Mouse (Mus musculus) 416B (cell line): Measurements from ENCODE around the gene Arxes1.
"Not testable (repeated sequence)": the region's sequence is repeated elsewhere in the genome, so short reads cannot be mapped to it uniquely, and the experiment has no call there.

Experiments
- DNase-seq: peaks from one replicate; pipeline ENCODE4 v3.0.0; 2011; ENCODE audit warnings: low read depth

The Arxes1 gene

DNA sequence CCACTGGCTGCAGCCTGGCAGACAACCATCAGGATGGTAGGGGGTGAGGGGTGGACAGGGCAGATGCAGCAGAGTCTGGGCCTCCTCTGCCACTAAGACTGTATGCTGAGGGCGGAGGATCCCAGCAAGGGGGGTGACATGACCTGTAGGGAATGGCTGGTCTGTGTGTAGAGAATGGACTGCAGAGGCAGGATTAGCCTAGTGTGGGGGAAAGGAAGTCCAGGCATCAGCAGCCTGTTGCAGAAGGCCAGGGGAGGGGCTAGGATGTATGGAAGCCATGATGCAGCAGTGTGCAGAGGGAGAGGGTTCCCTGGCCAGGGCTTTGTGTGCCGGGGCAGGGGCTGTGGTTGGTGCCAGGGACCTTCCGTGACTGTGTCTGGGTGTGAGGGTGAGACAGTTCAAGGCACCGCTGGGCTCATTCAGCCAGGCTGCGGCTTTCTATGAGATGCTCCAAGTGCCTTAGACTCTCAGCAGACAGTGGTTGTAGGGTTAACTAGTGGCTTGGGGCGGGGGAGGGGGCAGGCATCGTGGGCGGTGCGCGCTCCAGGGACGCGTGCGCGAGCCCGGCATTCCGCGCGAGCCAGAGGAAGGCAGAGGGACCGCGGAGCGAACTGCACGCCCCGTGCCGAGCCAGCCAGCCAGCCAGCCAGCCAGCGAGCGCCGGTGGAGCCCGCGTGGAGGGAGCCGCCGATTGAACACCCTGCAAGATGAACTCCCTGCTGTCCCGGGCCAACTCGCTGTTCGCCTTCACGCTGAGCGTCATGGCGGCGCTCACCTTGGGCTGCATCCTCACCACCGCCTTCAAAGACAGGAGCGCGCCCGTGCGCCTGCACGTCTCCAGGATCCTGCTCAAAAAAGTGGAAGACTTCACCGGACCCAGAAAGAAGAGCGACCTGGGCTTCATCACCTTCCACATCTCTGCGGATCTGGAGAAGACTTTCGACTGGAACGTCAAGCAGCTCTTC lies at the start of gene Arxes1:
Arxes1 (plus strand) TSS at position 569 of the 965 bp plus-strand sequence.
- not testable (repeated sequence) for DNase-seq

DNA sequence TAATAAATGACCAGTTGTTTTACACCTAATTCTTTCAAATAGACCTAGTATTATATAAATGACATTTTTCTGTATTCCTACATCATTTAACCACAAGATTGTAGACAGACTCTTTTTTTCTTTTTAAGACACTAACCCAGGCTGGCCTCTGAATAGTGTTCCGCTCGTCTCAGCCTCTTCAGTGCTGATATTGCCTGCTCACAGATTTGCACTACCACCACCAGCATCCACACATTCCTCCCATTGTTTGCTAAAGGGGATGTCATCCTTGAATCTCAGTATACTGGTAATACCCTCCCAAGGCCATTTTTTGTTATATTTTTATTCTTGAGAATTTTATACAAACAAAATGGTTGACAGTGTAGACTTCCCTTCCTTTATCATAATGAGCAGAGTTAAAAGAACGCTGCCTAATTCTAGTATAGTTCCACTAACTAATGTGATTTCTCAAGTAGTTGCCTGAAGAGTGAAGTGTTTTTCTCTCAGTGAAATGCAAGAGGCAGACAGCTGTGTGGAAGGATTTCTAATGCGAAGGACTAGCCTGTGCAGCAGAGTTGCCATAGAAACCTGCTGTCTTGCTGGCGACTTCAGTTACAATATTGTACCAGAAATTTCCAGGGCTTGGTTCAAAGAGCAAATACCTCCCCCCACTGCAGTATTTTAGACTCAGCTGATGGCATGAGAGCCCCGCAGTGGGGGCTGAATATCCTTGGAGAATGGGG lies 48.5 kb upstream of the Arxes1 start:
- DNase-seq = no peak

DNA sequence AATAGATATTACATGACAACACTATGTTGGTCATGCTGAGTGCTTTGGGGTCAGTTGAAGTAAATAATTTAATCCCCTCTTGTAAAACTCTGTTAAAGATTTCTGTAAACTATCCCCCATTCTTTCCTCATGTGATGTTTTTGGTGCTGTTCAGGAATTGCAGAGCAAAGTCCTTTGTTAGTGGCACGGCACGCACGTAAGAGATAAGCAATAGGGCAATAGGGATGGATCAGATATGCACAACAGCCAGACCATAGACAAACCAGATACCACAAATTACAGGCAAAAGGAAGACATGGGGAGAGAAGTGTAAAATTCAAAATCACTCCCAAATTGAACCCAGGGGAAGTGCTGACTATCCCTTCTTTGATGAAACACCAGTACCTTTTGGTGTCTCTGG lies 46.9 kb upstream of the Arxes1 start:
- no peak for DNase-seq

DNA sequence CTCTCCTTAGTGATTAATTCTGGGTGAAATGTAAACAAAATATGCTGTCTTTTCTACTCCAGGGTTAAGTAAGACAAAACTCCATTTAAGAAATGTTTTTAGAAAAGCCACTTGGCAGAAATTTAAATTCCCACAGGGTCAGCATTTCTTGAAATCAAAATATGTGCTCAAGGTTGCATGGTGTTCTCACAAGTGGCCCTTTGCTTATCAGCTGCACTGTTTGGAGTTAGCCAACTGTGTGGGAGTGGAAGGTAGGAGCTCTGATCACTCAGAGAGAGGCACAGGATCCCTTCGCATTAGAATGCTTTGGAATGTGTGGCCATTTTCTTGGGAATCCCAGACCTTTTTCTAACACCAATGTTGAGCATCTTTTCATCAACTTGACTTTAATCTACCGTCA lies 42.5 kb upstream of the Arxes1 start:
- no peak for DNase-seq

DNA sequence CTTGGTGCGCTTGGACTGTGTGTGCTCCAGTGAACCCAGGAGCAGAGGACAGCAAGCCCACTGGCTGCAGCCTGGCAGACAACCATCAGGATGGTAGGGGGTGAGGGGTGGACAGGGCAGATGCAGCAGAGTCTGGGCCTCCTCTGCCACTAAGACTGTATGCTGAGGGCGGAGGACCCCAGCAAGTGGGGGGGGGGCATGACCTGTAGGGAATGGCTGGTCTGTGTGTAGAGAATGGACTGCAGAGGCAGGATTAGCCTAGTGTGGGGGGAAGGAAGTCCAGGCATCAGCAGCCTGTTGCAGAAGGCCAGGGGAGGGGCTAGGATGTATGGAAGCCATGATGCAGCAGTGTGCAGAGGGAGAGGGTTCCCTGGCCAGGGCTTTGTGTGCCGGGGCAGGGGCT lies 40.0 kb upstream of the Arxes1 start:
- DNase-seq = not testable (repeated sequence)

DNA sequence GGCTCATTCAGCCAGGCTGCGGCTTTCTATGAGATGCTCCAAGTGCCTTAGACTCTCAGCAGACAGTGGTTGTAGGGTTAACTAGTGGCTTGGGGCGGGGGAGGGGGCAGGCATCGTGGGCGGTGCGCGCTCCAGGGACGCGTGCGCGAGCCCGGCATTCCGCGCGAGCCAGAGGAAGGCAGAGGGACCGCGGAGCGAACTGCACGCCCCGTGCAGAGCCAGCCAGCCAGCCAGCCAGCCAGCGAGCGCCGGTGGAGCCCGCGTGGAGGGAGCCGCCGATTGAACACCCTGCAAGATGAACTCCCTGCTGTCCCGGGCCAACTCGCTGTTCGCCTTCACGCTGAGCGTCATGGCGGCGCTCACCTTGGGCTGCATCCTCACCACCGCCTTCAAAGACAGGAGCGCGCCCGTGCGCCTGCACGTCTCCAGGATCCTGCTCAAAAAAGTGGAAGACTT lies 39.5 kb upstream of the Arxes1 start, which contains the start of gene Arxes2:
Arxes2 (plus strand) TSS at position 161 of the 456 bp plus-strand sequence.
- DNase-seq = not testable (repeated sequence)

DNA sequence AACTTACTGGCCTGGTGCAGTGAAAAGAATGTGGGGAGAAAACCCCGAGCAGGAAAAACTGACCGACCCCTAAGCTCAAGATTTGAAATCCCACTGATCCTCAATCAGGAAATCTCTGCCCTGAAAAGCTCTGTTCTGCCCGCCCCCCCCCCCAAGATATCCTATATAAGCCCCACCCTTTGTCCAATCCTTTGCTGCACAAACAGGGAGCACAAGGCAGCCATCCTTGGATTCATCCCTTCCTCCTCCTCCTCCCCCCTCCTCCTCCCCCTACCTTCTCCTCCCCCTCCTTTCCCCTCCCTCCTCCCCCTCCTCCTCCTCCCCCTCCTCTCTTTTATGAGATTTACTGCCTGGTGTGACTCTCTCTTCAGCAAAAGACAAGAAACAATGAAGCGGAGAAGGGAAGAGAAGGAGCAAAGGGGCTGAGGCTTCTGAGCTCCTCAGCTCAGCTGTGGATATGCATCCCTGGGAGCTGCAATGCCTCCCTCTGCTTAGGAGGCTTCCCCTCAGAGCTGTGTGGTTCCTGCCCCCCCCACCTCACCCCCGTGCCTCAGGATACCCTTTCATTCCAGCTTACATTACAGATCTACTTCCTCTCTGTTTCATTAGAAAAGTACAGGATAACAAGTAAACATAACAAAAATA lies 25.8 kb upstream of the Arxes1 start:
- DNase-seq = no peak

DNA sequence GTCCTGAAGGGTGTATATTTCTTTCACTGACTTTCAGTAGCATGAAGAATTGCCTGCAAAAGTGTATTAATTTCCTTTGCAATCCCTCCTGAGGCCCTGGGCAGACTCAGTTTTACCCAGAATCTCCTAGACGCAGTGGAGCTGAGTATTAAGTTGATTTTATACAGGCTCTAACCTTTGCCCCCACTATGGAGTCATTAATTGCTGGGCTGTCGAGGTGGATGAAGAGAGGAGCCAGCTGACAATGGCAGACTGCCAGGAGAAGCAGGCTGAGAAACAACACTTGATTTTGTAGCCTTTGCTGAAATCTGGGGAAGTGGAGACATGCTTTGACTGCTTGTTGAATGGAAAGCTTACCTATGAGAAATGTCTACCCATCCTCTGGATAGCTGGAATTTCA lies 18.8 kb upstream of the Arxes1 start:
- DNase-seq = no peak

DNA sequence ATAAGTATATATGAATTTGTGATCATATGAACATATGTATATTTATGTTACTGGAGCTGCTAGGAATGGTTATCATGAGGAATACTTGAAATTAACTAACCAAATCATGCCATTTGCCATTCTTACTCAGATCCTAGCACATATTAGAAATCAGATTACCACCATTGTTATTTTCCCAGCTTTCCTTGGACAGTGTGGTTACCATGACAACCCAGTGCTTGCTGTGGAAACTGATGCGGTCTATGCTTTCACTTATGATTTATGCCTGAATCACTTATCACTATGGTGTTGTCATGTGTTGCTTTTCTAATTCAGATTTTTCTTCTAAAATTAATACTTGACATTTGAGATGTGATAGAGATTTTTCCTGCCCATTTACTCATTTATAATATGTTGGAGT lies 2.8 kb upstream of the Arxes1 start:
- no peak for DNase-seq

DNA sequence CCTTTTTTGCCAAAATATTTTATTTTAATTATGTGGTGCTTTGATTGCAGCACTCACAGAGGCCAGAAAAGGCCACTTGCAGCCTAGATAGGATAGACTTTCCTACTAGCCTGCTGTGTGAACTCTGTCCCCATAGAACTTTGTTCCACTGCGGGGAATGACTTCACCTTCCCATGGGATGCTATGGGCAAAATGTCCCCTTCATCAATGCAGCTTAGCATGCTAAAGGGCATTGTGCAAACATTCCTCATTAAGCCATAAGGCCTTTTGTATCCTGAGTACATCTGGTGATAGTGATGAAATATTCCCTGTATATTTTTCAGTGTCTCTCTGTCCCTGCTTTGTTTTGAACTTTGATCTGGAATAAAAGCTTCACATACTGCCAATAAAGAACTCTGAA lies 10.6 kb downstream of the Arxes1 start:
- DNase-seq = no peak

DNA sequence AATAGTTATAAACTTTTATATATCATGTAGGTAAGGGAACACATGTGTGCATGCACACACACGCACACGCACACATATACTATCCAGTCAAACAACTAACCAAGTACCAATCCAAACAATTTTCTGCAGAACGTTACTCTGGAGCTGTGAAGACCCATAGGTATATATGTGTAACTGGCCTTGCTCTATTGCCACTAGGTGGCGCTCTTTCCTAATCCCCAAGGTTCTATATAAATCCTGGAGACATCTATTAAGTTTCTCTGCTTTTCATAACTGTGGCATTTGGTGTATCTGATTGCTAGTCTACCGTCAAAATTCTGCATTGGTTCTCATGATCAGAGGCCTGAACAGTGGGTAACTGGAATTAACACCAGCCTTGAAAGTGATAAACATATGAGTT lies 14.4 kb downstream of the Arxes1 start:
- peak; percentile 67 for DNase-seq

DNA sequence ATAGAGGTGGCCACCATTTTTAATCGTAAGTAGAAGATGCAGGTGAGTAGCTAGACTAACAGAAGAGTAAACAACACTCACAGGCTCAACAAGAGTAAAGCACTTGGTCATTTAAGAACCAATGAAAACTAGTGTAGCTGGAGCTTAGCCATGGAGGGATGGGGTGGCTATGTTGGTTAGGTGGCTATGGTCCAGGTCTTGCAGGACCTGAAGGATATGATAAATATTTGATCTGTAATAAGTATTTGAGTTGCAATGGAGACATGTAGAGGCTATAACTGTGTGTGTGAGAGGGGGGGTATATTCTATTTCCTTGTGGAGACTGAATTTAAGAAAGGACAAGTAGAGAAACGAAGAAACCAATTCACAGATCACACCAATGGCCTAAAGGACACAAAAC lies 18.1 kb downstream of the Arxes1 start:
- DNase-seq = no peak

DNA sequence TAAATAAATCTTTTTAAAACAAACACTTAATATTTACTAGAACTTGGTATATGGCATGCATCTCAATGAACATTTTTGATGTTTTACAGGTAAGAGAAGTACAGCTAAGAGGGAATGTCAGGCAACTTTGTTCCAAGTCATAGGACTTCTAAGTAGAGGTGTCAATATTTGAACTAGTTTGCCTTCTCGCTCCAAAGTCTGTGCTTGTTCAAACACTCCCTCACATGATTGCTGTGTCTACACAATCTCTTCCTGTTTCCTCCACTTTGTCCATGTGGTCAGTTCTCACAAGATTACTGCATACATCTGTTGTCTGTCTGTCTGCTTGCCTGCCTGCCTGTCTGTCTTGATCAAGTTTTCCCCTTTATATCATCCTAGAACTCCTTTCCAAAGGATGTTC lies 27.5 kb downstream of the Arxes1 start:
- DNase-seq = no peak

DNA sequence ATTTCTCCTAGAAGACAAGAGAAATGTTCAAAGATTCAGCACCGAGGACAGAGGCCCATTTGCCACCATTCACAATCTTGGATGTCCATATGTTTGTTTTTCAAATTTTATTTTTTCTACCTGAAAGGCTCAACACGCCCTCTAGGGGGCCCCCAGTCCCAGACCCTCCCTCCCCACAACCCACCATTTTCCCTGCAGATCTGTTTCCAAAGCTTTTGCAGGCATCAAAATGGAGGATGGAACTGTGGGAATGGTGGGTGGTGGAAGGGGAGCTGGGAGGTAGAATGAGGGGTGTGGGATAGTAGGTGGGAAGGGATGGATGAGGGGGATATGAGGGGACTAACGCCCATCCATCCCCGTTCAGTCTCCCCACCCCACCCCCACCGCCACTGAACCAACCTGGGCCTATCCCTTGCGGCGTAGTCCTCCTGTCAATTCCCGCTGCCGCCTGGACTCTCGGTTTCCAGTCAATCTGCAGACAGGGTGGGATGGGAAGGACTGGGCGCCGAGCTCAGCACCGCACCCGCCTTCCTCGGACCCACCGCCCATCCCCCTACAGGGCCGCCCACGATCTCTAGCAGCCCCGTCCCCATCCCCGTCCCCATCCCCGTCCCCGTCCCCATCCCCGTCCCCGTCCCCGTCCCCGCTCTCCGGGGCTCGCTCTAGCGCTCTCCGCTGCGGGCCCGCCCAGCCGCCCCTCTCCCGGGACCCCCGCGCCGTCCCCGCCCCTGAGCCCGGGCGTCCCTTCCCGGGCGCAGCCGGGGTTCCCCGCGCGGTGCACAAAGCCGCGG lies 34.2 kb downstream of the Arxes1 start:
- not testable (repeated sequence) for DNase-seq

DNA sequence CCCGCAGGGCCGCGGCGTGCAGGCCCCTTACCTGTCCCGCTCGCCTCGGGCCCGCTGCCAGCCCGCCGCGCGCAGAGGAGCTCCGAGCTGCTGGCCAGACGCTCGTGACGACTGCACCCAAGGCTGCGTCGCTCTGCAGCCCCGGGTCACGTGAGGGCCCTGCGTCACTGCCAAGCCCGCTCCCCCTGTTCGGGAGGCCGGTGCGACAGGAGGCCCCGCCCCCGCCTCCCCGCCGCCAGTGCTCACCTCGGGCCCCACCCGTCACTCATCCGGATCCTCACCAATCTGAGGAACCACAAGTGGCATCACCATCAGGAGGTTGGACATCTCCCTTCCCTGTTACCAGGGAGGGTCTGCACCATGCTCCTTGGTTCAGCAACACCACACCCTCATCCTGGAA lies 34.9 kb downstream of the Arxes1 start, which contains the start of gene Bex2:
Bex2 (minus strand) TSS at position 217 of the 400 bp plus-strand sequence.
- not testable (repeated sequence) for DNase-seq
